Mouse (Mus musculus) heart, postnatal 10 days (tissue): ENCODE results near the gene Wwc1. TPM values are rescaled to one million over a fixed set of nuclear protein-coding genes. Genes with fewer than 3 reads are reported as not detected.

ENCODE experiments used
- total RNA-seq, 2 experiments: library from RNA; stranded (reverse); gene quantifications; 2 replicates each; pipeline ENCODE4 v1.2.3; 2021

Wwc1 gene
- total RNA-seq, 2 experiments from 2014 or later, result 1.1 to 1.4 TPM

Other genes starting within 250 kb of the Wwc1 start
- 10 to 100 TPM; 29.3 to 31.3 TPM for gene Pank3, start 211.0 kb downstream of the Wwc1 start, total RNA-seq
- not detected for gene Fbll1, start 181.6 kb downstream of the Wwc1 start, total RNA-seq
- gene Rars, start 146.0 kb downstream of the Wwc1 start, total RNA-seq, result 10 to 100 TPM; 40.9 to 41.5 TPM